Mouse (Mus musculus) embryonic facial prominence, embryonic 14.5 days (tissue): ENCODE measurements around the gene Klhl2. TPM values are rescaled to one million over a fixed set of nuclear protein-coding genes. Genes with fewer than 3 reads are reported as not detected.

Source experiments
- ATAC-seq: fragments of 200-750 bp; cut with Nextera tagmentation; 2 replicates; pipeline ENCODE4 v1.8.0; 2017; ENCODE audit warnings: low read depth, moderate number of reproducible peaks, moderate TSS enrichment
- DNase-seq: peaks from one replicate; pipeline ENCODE4 v3.0.0-alpha.2; 2015; ENCODE audit warnings: low spot score
- H3K27ac ChIP-seq: fragments of 300-500 bp; sonication (generic); replicated peaks from 2 replicates; pipeline ENCODE4 v1.5.1; 2014; ENCODE audit warnings: low read depth, mild to moderate bottlenecking, low read length, moderate library complexity
- H3K27me3 ChIP-seq: fragments of 300-500 bp; sonication (generic); replicated peaks from 2 replicates; pipeline ENCODE4 v1.6.1; 2014; ENCODE audit warnings: low read length; ENCODE audit not compliant: control insufficient read depth, insufficient read depth
- H3K36me3 ChIP-seq: fragments of 300-500 bp; sonication (generic); 2 replicates; pipeline ENCODE4 v1.6.1; 2014; ENCODE audit warnings: low read length, mixed read lengths; ENCODE audit not compliant: control insufficient read depth, insufficient read depth
- H3K4me1 ChIP-seq: fragments of 300-500 bp; sonication (generic); 2 replicates; pipeline ENCODE4 v1.6.1; 2014; ENCODE audit warnings: antibody characterized with exemption, low read length; ENCODE audit not compliant: control insufficient read depth, insufficient read depth
- H3K4me2 ChIP-seq: fragments of 300-500 bp; sonication (generic); 2 replicates; pipeline ENCODE4 v1.6.1; 2014; ENCODE audit warnings: low read depth, mild to moderate bottlenecking, low read length, moderate library complexity, mixed read lengths
- H3K4me3 ChIP-seq: fragments of 300-500 bp; sonication (generic); 2 replicates; pipeline ENCODE4 v1.5.1; 2014; ENCODE audit warnings: low read depth, mild to moderate bottlenecking, low read length
- H3K9ac ChIP-seq: fragments of 300-500 bp; sonication (generic); 2 replicates; pipeline ENCODE4 v1.6.1; 2014; ENCODE audit warnings: low read depth, mild to moderate bottlenecking, low read length, moderate library complexity, mixed read lengths
- H3K9me3 ChIP-seq: fragments of 300-500 bp; sonication (generic); 2 replicates; pipeline ENCODE4 v1.6.1; 2016; ENCODE audit warnings: low read length; ENCODE audit not compliant: control insufficient read depth
- WGBS: fragments of 180-500 bp; shearing (Covaris S2); extraction: QIAGEN DNeasy Blood & Tissue Kit; methylation state at CpG from one replicate; pipeline ENCODE4 v1.1.7; 2014; 5-methylcytosine and 5-hydroxymethylcytosine counted together
- polyA plus RNA-seq: library from polyadenylated mRNA; unstranded; fragments of >200 nt; fragmentation: Nextera tagmentation; extraction: Ambion mirVana; gene quantifications from 2 replicates; pipeline ENCODE4 v1.2.1, GENCODE M21; 2014

Klhl2 gene
- polyA plus RNA-seq, 1 experiment from 2014 or later: 13.2 TPM

GRCm38 (mm10) chr8:64848245-64848785 lies 1.5 kb downstream of the Klhl2 start:
- Histone ChIP-seq H3K4me2 (peak overlapping the region; percentile 94), H3K9me3 (no peaks in the 10 kb centered on the region), H3K27ac (no peak overlapping the region), H3K9ac (peak overlapping the region; percentile 34; the same call in 1 of the 2 replicates), H3K4me3 (peak overlapping the region; percentile 88), H3K36me3 (no peaks in the 10 kb centered on the region), H3K27me3 (no peaks in the 10 kb centered on the region), H3K4me1 (peaks cover 15% of the 10 kb centered on the region)
- DNase-seq (no peak), ATAC-seq (no peak)
- 7% methylated on average over 8 of the region's 8 CpGs for WGBS

- Histone ChIP-seq H3K4me1 (peaks cover 15% of the 10 kb centered on the region), H3K9ac (no peak overlapping the region), H3K27ac (no peak overlapping the region), H3K27me3 (no peaks in the 10 kb centered on the region), H3K4me2 (peak overlapping the region; percentile 94), H3K4me3 (0 out of 2 replicates have a peak overlapping the region, but pooled peaks have one; percentile 88), H3K9me3 (no peaks in the 10 kb centered on the region), H3K36me3 (no peaks in the 10 kb centered on the region)
- 3% methylated on average over 2 of the region's 2 CpGs for WGBS
- no peak for ATAC-seq
- no peak for DNase-seq
Measured at GRCm38 (mm10) chr8:64847650-64848049, 2.2 kb downstream of the Klhl2 start.

- DNase-seq: no peak
- Histone ChIP-seq H3K36me3 (no peaks in the 10 kb centered on the region), H3K27ac (no peak overlapping the region), H3K4me2 (0 out of 2 replicates have a peak overlapping the region, but pooled peaks have one; percentile 94), H3K27me3 (no peaks in the 10 kb centered on the region), H3K4me3 (no peak overlapping the region), H3K9me3 (no peaks in the 10 kb centered on the region), H3K4me1 (peaks cover 15% of the 10 kb centered on the region), H3K9ac (no peak overlapping the region)
- no peak for ATAC-seq
- 41% methylated on average over 2 of the region's 2 CpGs for WGBS
Measured at GRCm38 (mm10) chr8:64847241-64847640, 2.6 kb downstream of the Klhl2 start.

GRCm38 (mm10) chr8:64845314-64845713 lies 4.5 kb downstream of the Klhl2 start:
- WGBS: 72% methylated on average over 7 of the region's 7 CpGs

GRCm38 (mm10) chr8:64844043-64844481 lies 5.8 kb downstream of the Klhl2 start:
- Histone ChIP-seq H3K9me3 (no peaks in the 10 kb centered on the region), H3K9ac (no peak overlapping the region)
- WGBS: 88% methylated on average over 4 of the region's 4 CpGs

More at GRCm38 (mm10) chr8:64845314-64845713, 4.5 kb downstream of the Klhl2 start:
- Histone ChIP-seq H3K9me3 (no peaks in the 10 kb centered on the region), H3K4me2 (no peak overlapping the region), H3K27me3 (no peaks in the 10 kb centered on the region), H3K4me1 (peaks cover 15% of the 10 kb centered on the region), H3K4me3 (no peak overlapping the region), H3K27ac (no peak overlapping the region), H3K9ac (no peak overlapping the region), H3K36me3 (no peaks in the 10 kb centered on the region)
- DNase-seq (no peak), ATAC-seq (no peak)

GRCm38 (mm10) chr8:64843168-64843567 lies 6.6 kb downstream of the Klhl2 start:
- 88% methylated on average over 3 of the region's 3 CpGs for WGBS
- Histone ChIP-seq H3K9me3 (no peaks in the 10 kb centered on the region), H3K4me1 (peaks cover 10% of the 10 kb centered on the region), H3K27ac (no peak overlapping the region), H3K4me2 (no peak overlapping the region), H3K4me3 (no peak overlapping the region), H3K9ac (no peak overlapping the region), H3K36me3 (no peaks in the 10 kb centered on the region), H3K27me3 (no peaks in the 10 kb centered on the region)
- no peak for ATAC-seq
- no peak for DNase-seq

More at GRCm38 (mm10) chr8:64844043-64844481, 5.8 kb downstream of the Klhl2 start:
- Histone ChIP-seq H3K27ac (no peak overlapping the region), H3K4me1 (peaks cover 15% of the 10 kb centered on the region), H3K4me3 (no peak overlapping the region), H3K4me2 (no peak overlapping the region), H3K36me3 (no peaks in the 10 kb centered on the region), H3K27me3 (no peaks in the 10 kb centered on the region)
- no peak for DNase-seq
- ATAC-seq: no peak

- peaks cover 4% of the 10 kb centered on the region for H3K4me1 ChIP-seq
- H3K36me3 ChIP-seq: no peaks in the 10 kb centered on the region
- H3K9ac ChIP-seq: no peak overlapping the region
- no peaks in the 10 kb centered on the region for H3K9me3 ChIP-seq
- no peak overlapping the region for H3K4me3 ChIP-seq
- no peaks in the 10 kb centered on the region for H3K27me3 ChIP-seq
- H3K27ac ChIP-seq: no peak overlapping the region
- ATAC-seq (no peak), DNase-seq (peak; percentile 43)
- 77% methylated on average over 13 of the region's 13 CpGs for WGBS
- no peak overlapping the region for H3K4me2 ChIP-seq
Measured at GRCm38 (mm10) chr8:64841747-64842406, 7.9 kb downstream of the Klhl2 start.

- Histone ChIP-seq H3K27me3 (no peaks in the 10 kb centered on the region), H3K27ac (no peak overlapping the region), H3K4me2 (no peak overlapping the region), H3K9me3 (no peaks in the 10 kb centered on the region), H3K4me3 (no peak overlapping the region), H3K4me1 (peaks cover 10% of the 10 kb centered on the region), H3K36me3 (no peaks in the 10 kb centered on the region), H3K9ac (no peak overlapping the region)
- 61% methylated on average over 6 of the region's 6 CpGs for WGBS
- ATAC-seq: no peak
- no peak for DNase-seq
Measured at GRCm38 (mm10) chr8:64839628-64840027, 10.2 kb downstream of the Klhl2 start.
